Mouse (Mus musculus) ZHBTc4 (cell line): ENCODE results near the gene Sh3kbp1.

Experiments used
- DNase-seq: peaks from one replicate; pipeline ENCODE4 v3.0.0-alpha.2; 2011; ENCODE audit warnings: low read depth, low spot score

Sh3kbp1 gene

DNA sequence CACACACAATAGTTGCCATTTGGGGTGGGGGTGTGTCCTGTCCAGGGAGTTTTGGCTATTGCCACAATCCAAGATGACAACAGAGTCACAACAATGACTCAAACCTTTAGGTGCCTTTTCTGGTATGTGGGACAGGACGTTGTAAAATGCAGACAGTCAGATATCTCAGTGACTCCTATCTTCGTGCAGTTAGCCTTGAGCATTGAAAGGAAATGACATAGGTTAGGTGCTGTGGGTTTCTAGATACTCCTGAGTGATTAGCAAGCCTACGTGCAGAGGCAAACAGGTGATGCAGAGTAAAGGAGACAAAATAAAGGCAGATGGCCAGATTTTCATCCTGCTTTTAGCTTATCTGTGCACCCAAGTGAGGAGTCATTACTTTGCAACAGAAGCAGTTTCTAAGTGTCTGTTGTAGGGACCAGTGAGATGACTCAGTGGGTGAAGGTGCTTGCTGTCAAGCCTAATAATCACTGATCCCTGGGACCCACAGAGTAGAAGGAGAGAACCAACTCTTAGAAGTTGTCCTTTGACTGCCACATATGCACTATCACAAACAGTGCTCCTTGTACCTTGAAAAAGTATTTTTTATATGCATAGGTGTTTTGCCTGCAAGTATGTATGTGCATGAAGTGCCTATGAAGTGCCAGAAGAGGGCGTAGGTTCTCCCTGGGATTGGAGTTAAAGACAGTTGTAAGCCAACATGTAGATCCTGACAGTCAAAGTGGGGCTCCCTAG lies 50.7 kb downstream of the Sh3kbp1 start:
- peak; percentile 2 for DNase-seq

DNA sequence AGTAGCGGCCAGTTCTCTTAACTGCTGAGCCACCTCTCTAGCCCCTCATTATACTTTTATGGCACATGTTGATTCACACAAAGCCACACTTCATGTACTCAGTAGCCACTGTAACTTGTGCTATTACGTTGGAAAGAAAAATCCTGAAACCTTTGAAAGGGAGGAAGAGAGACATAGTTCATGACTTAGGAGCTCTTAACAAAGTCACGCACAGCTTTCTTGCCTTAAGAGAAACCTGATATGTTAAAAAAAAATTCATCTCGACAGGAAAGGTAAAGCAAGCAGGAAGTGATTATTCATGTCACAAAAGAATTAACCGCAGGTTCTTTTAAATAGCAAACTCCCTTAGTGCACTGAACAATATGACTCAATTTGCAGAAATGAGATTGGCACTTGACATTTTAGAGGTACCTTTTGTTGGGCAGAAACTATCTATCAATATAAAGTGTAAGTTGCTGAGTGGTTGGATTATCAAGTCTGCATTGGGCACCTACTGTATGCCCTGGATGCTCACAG lies 51.3 kb downstream of the Sh3kbp1 start:
- no peak for DNase-seq

DNA sequence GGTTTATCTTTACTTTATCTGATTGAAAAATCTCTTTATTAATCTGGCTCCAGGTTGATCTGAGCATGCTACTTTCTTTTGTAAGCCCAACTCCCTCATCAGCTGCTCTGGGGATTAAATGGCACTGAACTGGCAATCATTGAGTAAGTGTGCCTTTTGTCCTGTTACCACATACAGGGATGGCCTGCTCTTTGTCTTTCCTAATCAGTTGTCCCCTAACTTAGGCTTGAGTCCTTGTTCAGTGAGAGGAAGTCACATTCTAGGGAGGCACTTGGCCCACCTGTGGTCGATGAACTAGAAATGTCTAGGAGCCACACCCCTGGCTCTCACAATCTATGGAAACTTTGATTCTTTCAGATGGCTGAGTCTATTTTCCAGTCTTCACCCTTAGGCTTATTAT lies 58.4 kb downstream of the Sh3kbp1 start:
- DNase-seq = peak; percentile 4

DNA sequence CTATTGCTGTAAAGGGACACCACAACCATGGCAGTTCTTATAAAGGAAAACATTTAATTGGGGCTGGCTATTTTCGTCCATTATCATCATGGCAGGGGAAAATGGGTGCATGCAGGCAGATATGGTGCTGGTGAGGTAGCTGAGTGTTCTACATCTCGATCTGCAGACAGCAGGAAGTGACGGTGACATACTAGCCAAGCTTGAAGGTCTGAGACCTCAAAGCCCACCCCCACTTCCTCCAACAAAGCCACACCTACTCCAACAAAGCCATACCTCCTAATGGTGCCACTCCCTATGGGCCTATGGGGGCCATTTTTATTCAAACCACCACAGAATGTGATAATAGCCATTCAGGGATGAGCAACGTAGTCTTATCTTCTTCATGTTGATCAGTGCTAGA lies 59.8 kb downstream of the Sh3kbp1 start:
- DNase-seq = no peak

DNA sequence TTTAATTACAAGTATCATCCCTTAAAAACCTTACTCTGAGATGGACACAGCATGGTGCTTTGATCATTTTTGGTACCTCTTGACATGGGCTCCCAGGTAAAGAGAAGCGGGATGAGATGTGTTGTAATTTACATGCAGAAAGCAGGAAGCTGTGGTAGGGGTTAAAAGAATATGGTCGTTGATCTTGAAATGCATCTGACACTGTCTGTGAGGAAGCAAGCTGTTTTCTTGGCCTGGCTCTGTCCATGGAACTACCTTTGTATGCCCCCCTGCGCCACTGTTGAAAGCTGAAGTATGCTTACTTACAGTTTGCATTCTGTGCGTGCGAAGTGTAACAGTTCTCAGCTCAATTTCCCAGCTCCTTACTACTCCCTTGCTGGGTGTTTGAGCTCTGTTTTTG lies 61.6 kb downstream of the Sh3kbp1 start:
- DNase-seq = no peak

DNA sequence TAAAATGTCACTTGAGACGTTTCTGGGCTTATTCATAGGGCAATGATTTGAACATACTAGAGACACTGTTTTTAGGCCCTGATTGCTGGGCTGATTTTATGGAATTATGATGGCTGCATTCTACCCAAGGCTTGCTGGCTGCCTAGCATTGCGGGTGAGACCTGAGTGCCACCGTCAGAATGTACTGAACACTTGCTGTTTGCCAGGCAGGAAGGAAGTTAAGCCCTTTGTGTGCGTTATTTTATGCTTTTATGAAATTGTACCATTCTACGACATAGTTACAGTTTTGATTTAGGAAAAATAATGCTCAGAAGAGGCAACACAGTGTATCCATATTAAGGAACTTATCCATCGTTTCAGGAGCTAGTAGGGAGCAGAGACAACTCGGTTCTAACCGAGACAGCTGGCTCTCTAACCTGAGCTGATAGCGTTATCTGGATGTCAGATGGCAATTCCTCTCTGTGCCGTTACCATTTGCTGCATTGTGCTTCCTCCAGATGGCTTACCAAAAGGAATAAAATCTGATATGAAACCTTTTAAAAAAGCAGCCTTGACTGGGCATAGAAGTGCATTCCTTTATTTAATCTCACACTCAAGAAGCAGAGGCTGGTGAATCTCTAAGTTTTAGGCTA lies 62.8 kb downstream of the Sh3kbp1 start:
- DNase-seq = no peak

DNA sequence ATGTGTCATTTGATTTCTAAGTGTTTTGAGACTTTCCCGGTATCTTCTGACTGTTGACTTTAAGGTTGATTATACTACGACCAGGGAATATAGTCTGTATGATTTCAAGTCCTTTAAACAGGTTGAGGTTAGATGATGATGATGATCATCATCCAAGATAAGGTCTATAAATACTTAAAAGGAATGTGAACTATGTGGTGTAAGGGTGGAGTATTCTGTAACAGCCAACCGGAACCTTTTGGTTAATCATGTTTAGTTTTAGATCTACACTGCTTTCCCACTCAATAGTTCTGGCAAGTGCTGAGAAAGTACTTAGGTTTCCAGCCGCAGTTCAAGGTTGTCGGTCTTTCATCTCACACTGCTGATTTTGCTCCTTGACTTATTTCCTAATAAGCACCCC lies 66.1 kb downstream of the Sh3kbp1 start:
- DNase-seq = no peak

DNA sequence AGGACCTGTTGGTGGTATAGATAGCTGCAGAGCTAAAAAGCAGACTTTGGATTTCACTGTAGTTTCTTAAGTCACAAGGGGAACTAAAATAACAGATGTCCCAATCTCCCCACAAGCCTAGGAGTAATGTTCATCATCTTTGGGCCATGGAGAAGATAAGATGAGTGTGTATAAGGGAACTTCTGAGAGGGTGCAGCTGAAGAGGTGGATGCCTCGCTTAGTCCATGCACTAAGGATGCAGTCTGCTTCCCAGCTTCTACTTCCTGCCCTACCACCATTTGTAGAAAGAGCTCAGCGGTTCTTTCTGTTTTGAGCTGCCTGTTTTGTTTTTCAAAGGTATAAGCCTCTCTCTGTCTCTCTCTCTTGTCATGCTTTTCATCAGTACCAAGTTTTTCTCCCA lies 69.5 kb downstream of the Sh3kbp1 start:
- no peak for DNase-seq

DNA sequence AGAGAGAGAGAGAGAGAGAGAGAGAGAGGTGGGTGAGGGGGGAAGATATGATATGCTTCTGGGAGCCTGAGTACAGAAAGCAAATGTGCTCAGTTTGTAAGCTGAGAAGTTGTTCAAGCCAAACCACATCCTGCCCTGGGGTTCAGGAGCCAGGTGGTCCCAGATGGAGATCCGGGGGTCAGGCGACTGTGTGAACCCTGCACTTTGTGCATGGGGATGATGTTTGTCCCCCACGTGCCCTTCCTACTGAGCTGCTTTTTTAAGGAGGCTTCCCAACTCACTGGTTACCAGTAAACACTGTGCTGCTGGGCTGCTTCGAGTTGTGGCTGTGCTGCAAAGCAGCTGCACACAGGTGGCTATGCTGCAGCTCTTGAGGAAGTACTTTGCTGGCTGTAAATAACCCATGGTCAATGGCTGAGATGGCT lies 70.0 kb downstream of the Sh3kbp1 start:
- no peak for DNase-seq

DNA sequence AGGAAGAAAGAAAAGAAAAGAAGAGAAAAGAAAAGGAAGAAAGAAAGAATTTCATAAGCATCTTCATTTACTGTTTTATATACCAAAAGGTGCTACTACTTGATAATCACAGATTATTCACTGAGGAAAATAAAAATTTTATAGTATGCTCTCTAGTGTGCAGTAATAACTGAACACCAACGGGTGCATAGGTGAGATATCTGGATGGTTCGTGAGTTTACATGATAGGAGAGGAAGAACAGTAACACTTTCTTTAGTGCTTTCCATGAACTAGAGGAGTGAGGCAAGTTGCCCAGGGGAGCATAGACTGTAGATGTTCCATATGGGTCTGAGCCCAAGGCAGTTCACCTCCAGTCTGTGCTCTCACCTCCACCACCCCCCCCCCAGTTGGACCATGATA lies 75.8 kb downstream of the Sh3kbp1 start:
- no peak for DNase-seq

DNA sequence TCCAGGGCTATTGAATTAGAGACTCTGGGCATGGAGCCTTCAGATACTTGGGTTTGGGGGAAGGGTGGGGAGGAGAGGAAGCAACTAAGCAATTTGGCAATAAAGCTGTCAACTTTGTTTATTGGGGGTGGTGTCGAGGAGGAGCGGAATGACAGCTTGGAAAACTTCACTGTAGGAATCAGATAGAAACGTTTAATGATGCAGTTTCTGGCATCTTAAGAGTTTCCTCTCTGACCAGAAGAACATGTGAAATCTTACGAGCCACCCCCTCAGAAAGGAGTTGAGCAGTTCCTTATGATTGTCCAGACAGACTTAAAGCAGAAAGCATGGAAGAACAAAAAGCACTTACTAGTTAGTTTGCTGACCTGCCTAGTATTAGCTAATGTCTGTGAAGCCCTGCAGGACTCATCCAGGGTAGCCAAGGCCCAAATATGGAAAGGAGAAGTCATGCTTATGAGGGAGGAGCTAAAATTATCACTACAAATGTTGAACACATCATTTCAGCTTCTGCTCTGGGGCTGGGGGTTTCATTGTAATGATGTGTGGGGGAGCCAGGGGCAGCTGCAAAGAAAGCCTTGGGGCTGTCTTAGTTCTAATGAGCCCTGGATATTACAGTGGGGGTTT lies 77.4 kb downstream of the Sh3kbp1 start:
- DNase-seq = no peak

DNA sequence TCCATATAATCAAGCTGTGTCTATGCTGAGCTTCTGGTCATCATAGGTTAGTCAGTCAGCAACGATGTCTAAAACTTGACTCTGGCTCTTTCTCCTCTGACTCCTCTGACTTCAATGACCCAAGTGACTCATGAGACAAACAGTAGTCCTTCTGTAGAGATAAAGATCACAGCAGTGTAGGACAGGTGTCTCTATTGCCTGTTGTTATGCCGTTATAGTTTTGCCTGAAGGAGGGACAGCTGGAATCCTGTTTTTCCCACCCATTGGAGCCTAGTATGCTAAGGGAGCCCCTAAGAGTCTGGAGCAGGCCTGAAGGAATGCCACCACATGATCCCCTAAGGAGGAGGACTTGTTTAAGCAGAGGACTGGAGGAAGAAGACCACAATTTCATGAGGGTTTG lies 78.3 kb downstream of the Sh3kbp1 start:
- DNase-seq = no peak

DNA sequence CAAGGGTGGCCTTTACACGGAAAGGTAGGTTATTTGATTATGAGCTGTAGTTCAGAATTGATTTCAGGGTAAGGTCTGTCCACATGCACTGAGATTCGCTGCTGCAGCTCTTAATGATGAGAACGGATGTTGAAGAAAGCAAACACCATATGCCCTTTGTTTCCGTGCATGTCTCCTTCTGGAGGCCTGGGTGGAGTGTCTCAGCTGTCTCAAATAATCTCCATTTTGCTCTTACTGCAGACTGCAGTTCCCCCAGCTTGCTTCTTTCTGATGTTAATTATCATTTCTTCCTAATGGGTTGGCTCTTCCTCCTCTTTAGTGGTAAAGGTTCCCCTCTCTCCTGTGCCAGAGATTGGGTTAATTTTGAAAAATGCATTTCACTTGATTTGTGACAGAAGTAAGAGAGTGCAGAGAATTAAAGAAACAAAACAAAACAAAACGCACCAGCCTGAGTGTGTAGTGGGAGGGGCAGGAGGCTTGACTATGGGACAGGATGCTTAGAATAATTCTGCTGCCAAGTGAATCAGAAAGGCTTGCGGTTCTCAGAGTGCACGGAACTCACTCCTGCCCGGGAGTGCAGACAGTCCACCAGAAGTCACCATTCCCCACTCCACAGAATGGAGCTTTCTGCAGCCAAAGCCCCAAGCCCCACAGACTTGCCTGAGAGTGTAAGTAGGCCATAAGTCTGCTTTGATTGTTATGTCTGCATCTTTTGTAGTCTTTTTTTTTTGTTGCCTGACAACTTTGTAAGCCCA lies 81.2 kb downstream of the Sh3kbp1 start:
- DNase-seq = peak; percentile 4

DNA sequence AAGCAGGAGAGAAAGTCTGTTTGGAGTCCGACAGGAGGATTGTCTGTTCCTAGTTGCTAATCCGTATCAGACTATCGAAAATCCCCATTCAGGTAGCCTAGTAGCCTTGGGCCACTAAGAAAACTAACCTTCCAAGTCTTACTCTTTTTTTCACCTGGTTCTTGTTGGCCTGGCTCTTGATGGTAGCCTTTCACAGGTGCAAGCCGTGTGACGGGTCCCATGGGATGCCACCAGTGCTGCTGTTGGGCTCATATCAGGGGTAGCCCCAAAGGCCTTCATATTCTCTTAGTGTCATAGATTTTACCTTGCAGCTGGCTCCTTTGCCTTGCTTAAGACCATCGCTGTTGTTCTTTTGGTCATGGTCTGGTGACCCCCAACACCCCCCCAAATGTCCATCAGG lies 82.2 kb downstream of the Sh3kbp1 start:
- no peak for DNase-seq

DNA sequence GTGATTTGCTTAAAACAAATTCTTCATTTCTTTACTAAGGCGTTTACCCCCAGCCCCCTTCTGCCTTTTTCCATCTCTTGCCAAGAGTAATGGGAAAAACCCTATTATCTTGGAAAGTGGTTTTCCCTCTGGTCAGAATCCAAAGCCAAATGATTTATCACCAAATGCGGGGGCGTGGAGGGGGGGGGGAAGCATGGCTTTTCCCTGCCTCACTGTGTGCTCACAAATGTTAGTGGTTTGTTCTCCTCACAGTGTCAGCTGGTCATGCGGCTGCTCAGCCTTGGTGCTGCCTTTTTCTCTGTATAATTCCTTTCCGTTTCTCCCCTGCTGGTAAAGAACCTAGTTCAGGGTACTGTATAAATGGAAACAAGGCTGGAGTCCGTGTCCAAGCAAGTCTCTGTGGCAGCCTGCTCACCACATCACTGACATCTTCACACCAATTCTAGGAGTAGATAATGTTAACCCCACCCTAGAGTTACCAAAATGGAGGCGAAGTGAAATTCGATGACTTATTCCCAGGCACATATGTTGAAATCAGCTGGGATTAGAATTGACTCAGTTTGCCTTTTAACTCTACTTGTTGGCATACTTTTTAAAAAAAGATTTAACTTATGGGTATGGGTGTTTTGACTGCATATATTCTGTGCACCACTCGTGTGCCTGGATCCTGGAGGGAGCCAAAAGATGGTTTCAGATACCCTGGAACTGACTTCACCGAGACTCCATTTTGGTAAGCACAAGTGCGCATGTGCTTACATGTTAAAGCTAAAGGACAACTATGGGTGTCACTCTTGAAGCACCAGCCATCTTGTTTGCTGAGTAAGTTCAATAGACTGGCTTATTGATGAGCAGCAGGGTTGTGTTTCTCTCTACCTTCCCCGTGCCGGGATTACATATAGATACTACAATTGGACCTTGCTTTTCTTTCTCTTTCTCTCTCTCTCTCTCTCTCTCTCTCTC lies 84.3 kb downstream of the Sh3kbp1 start:
- no peak for DNase-seq

DNA sequence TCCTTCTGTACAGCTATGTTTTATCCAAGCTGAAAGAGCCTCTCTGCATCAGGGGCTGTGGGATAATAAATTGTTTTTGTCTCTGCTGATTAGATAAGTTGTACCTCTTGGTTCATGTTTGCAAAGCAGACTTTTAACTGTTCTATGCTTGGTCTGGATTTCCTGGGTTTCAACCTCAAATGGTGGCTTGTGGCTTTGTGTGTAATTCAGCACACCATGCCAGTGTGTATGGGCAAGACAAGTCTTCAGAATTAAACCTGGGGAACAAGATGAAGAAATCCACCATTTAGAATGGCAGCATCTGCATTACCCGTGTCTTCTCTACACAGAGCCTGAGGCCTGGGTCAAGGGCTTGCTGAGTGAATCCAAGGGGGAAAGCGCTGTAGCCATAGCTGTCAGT lies 86.1 kb downstream of the Sh3kbp1 start:
- DNase-seq = no peak

DNA sequence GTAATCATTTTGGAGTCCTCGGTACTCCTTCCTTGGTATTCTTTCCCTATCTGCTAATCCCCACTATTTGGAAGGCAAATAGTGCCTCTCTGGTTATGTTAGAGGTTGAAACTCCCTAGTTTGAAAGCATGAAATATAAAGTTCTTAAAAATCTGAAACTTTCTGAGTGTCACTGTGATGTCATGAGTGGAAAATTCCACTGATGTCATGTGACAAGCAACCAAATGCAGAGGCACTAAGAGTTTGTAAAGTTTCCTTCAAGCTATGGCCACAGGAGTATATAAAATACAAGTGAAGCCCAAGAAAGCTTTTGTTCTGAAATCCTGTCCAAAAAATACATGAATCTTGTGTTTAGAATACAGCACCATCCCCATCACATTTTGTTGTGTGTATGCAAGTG lies 94.3 kb downstream of the Sh3kbp1 start:
- no peak for DNase-seq

DNA sequence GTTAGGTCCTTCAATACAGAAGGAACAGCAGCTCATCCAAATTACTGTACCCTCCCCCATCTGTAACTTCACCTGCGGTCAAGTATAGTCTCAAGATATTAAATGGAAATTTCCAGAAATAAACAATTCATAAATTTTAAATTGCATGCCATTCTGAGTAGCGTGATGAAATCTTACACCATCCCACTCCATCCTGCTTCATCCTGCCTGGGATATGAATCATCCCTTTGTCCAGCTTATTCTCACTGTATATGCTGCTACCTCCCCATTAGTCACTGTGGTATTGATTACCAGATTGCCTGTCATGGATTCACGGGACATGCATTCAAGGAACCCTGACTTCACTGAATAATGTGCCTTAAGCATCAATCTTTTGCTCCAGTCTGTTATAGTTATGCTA lies 104.3 kb downstream of the Sh3kbp1 start:
- no peak for DNase-seq

DNA sequence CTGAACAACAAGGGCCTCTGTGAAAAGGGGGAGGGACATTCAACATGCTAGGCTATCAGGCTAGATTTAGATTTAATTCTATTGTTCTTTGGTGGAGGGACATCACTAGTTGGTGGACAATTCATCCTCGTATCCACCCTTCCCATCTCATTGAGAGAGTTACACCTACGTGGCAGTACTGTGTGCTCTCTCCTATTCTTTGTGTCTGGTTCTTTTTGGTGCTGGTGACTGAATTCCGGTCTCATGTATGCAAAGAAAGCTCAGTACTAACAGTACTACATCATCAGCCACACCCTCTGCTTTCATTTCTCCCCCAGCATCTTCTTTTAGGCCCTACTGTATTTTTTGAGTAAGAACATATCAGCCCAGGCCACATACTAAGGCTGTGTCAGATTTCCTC lies 105.8 kb downstream of the Sh3kbp1 start:
- DNase-seq = no peak

DNA sequence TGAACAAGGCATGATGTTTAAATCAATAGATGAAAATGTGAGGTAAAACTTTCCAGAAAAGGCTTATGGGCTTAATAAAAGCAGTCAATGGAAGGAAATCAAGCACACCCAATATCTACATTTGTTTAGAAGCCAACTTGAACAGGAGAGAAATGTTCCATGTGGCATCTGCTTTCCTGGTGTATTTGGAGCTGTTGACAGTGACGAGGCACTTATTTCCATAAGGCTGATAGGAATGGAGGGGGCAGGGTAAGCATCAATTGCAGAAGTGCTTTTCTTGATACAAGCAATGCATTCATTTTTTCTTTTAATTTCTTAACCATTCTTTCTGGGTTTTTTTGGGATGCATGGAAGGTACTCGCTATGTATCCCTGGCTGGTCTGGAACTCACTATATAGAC lies 106.9 kb downstream of the Sh3kbp1 start:
- DNase-seq = no peak

DNA sequence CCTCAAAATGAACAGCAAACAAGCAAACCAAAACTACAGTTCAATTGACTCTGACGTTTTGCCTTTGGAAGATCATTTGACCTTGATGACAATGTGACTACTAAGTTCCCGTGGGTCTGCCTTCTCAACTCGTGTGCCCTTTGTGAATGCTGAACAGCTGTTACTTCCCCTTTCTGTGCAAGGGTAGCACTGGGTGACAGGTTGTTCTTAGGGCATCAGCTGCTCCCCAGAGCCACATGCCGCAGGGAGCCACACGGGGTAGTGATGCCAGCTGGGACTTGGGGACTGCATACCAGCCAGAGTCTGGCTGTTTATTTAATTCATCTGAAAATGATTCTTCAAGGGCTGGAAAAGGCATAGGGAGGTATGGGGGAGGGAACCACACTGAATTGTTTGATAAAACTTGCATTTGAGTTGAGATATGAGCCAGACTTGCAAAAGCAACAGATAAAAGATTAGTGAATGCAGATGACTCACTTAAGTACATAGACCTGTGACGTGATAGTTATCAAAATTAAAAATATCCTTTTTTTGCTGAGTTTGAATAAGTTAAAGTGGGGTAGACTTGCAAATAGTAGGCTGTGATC lies 108.5 kb downstream of the Sh3kbp1 start:
- no peak for DNase-seq
